Mouse (Mus musculus) neural tube, embryonic 11.5 days (tissue): ENCODE data around the gene BC025920. TPM values are rescaled to one million over a fixed set of nuclear protein-coding genes. Genes with fewer than 3 reads are reported as not detected.

ENCODE experiments used
- ATAC-seq: fragments of 200-750 bp; cut with Nextera tagmentation; 2 replicates; pipeline ENCODE4 v1.8.0; 2017; ENCODE audit warnings: moderate number of reproducible peaks, mild to moderate bottlenecking, moderate TSS enrichment, moderate library complexity; ENCODE audit not compliant: insufficient read depth, low FRiP score, low TSS enrichment
- DNase-seq: peaks from one replicate; pipeline ENCODE4 v3.0.0-alpha.2; 2015; ENCODE audit warnings: low spot score
- H3K27ac ChIP-seq: fragments of 300-500 bp; sonication (generic); 2 replicates; pipeline ENCODE4 v1.5.1; 2014; ENCODE audit warnings: low read depth, mild to moderate bottlenecking, low read length
- H3K27me3 ChIP-seq: fragments of 300-500 bp; sonication (generic); 2 replicates; pipeline ENCODE4 v1.6.1; 2014; ENCODE audit warnings: mild to moderate bottlenecking, low read length, mixed read lengths; ENCODE audit not compliant: control insufficient read depth, insufficient read depth
- H3K36me3 ChIP-seq: fragments of 300-500 bp; sonication (generic); 2 replicates; pipeline ENCODE4 v1.6.1; 2014; ENCODE audit warnings: mild to moderate bottlenecking, low read length, moderate library complexity, mixed read lengths; ENCODE audit not compliant: control insufficient read depth, insufficient read depth
- H3K4me1 ChIP-seq: fragments of 300-500 bp; sonication (generic); 2 replicates; pipeline ENCODE4 v1.6.1; 2014; ENCODE audit warnings: low read length, mixed read lengths; ENCODE audit not compliant: control insufficient read depth, insufficient read depth
- H3K4me2 ChIP-seq: fragments of 300-500 bp; sonication (generic); 2 replicates; pipeline ENCODE4 v1.6.1; 2014; ENCODE audit warnings: low read depth, mild to moderate bottlenecking, moderate library complexity
- H3K4me3 ChIP-seq: fragments of 300-500 bp; sonication (generic); 2 replicates; pipeline ENCODE4 v1.5.1; 2014; ENCODE audit warnings: low read depth, low read length
- H3K9ac ChIP-seq: fragments of 300-500 bp; sonication (generic); 2 replicates; pipeline ENCODE4 v1.6.1; 2014; ENCODE audit warnings: mild to moderate bottlenecking, low read length
- H3K9me3 ChIP-seq: fragments of 300-500 bp; sonication (generic); 2 replicates; pipeline ENCODE4 v1.6.1; 2016; ENCODE audit warnings: low read length; ENCODE audit not compliant: control insufficient read depth
- WGBS: fragments of 180-500 bp; shearing (Covaris S2); extraction: QIAGEN DNeasy Blood & Tissue Kit; methylation state at CpG from one replicate; pipeline ENCODE4 v1.1.7; 2014; 5-methylcytosine and 5-hydroxymethylcytosine counted together
- polyA plus RNA-seq: library from polyadenylated mRNA; unstranded; fragments of >200 nt; fragmentation: Nextera tagmentation; extraction: Ambion mirVana; gene quantifications from 2 replicates; pipeline ENCODE4 v1.2.1, GENCODE M21; 2014

Gene BC025920
- polyA plus RNA-seq, 1 experiment from 2014 or later = 0.80 TPM

GRCm38 (mm10) chr10:81626101-81626993 is 20.3 kb downstream of the BC025920 start:
- peak overlapping the region; percentile 47 for H3K4me3 ChIP-seq
- no peak for DNase-seq
- H3K27ac ChIP-seq = no peak overlapping the region
- 0 out of 2 replicates have a peak, but pooled peaks cover 4% of the 10 kb centered on the region for H3K4me1 ChIP-seq
- no peak for ATAC-seq
- H3K27me3 ChIP-seq = no peaks in the 10 kb centered on the region
- H3K4me2 ChIP-seq = peak overlapping the region; percentile 78
- H3K36me3 ChIP-seq = peaks cover 2% of the 10 kb centered on the region; the same call in 1 of the 2 replicates
- 93% methylated on average over 22 of the region's 22 CpGs for WGBS
- H3K9me3 ChIP-seq = no peaks in the 10 kb centered on the region
- peak overlapping the region; percentile 60 for H3K9ac ChIP-seq

GRCm38 (mm10) chr10:81626994-81627835 is 21.1 kb downstream of the BC025920 start, which contains the start of gene Sirt6:
Gene Sirt6 (minus strand): TSS chr10:81627797.
- no peaks in the 10 kb centered on the region for H3K27me3 ChIP-seq
- 4% methylated on average over 40 of the region's 40 CpGs for WGBS
- no peaks in the 10 kb centered on the region for H3K9me3 ChIP-seq
- DNase-seq (peak; percentile 92), ATAC-seq (peak; percentile 88)
- H3K27ac ChIP-seq = peak within 1 kb of the TSS; percentile 39
- H3K4me3 ChIP-seq = peak within 1 kb of the TSS; percentile 47
- H3K4me2 ChIP-seq = peak within 1 kb of the TSS; percentile 78
- H3K4me1 ChIP-seq = 0 out of 2 replicates have a peak, but pooled peaks cover 4% of the 10 kb centered on the region
- H3K9ac ChIP-seq = peak within 1 kb of the TSS; percentile 60
- peaks cover 2% of the 10 kb centered on the region; the same call in 1 of the 2 replicates for H3K36me3 ChIP-seq

- Histone ChIP-seq H3K4me1 (0 out of 2 replicates have a peak, but pooled peaks cover 4% of the 10 kb centered on the region), H3K36me3 (peaks cover 2% of the 10 kb centered on the region; the same call in 1 of the 2 replicates), H3K9me3 (no peaks in the 10 kb centered on the region), H3K4me2 (peak overlapping the region; percentile 78), H3K27me3 (no peaks in the 10 kb centered on the region), H3K4me3 (peak overlapping the region; percentile 47), H3K9ac (peak overlapping the region; percentile 60), H3K27ac (peak overlapping the region; percentile 39)
- DNase-seq (no peak), ATAC-seq (peak; percentile 33)
- WGBS = 71% methylated on average over 7 of the region's 7 CpGs
Observed at GRCm38 (mm10) chr10:81627836-81628220, 21.8 kb downstream of the BC025920 start.

GRCm38 (mm10) chr10:81628390-81628789 is 22.3 kb downstream of the BC025920 start, which contains the start of gene Ankrd24:
Gene Ankrd24 (plus strand): TSS chr10:81628540.
- 75% methylated on average over 16 of the region's 16 CpGs for WGBS
- ATAC-seq = no peak
- H3K4me3 ChIP-seq = peak within 1 kb of the TSS; percentile 47

GRCm38 (mm10) chr10:81633253-81634099 is 27.4 kb downstream of the BC025920 start:
- H3K4me2 ChIP-seq = peak overlapping the region; percentile 65
- no peak overlapping the region for H3K27ac ChIP-seq
- no peaks in the 10 kb centered on the region for H3K9me3 ChIP-seq
- ATAC-seq (peak; percentile 84), DNase-seq (peak; percentile 89)
- H3K4me1 ChIP-seq = no peaks in the 10 kb centered on the region
- H3K36me3 ChIP-seq = no peaks in the 10 kb centered on the region
- no peaks in the 10 kb centered on the region for H3K27me3 ChIP-seq
- WGBS = 2% methylated on average over 37 of the region's 37 CpGs
- peak overlapping the region; percentile 35 for H3K4me3 ChIP-seq
- peak overlapping the region; percentile 57 for H3K9ac ChIP-seq

More at GRCm38 (mm10) chr10:81628390-81628789, 22.3 kb downstream of the BC025920 start, which contains the start of gene Ankrd24:
- Histone ChIP-seq H3K36me3 (peaks cover 2% of the 10 kb centered on the region; the same call in 1 of the 2 replicates), H3K27ac (peak within 1 kb of the TSS; percentile 39), H3K27me3 (no peaks in the 10 kb centered on the region), H3K4me2 (peak within 1 kb of the TSS; percentile 78), H3K9me3 (no peaks in the 10 kb centered on the region), H3K9ac (peak within 1 kb of the TSS; percentile 60), H3K4me1 (0 out of 2 replicates have a peak, but pooled peaks cover 4% of the 10 kb centered on the region)
- DNase-seq = no peak

- Histone ChIP-seq H3K4me1 (no peaks in the 10 kb centered on the region), H3K27ac (no peak overlapping the region), H3K9me3 (no peaks in the 10 kb centered on the region), H3K9ac (no peak overlapping the region), H3K27me3 (no peaks in the 10 kb centered on the region), H3K36me3 (no peaks in the 10 kb centered on the region), H3K4me3 (no peak overlapping the region), H3K4me2 (no peak overlapping the region)
- no peak for ATAC-seq
- WGBS = 20% methylated on average over 8 of the region's 8 CpGs
- DNase-seq = no peak
Observed at GRCm38 (mm10) chr10:81636338-81636737, 30.3 kb downstream of the BC025920 start.

- WGBS = 73% methylated on average over 6 of the region's 6 CpGs
- H3K27ac ChIP-seq = no peak overlapping the region
- no peaks in the 10 kb centered on the region for H3K27me3 ChIP-seq
- H3K4me1 ChIP-seq = peaks cover 9% of the 10 kb centered on the region; the same call in 1 of the 2 replicates
- H3K4me2 ChIP-seq = no peak overlapping the region
- ATAC-seq = no peak
- no peaks in the 10 kb centered on the region for H3K36me3 ChIP-seq
- no peaks in the 10 kb centered on the region for H3K9me3 ChIP-seq
- H3K9ac ChIP-seq = no peak overlapping the region
- peak; percentile 6 for DNase-seq
- no peak overlapping the region for H3K4me3 ChIP-seq
Observed at GRCm38 (mm10) chr10:81638101-81638500, 32.0 kb downstream of the BC025920 start.
